Mouse (Mus musculus) megakaryocyte, adult 5-6 weeks (primary cell): ENCODE measurements around the gene Dclk1. TPM values are rescaled to one million over a fixed set of nuclear protein-coding genes. Genes with fewer than 3 reads are reported as not detected.
A peak's percentile ranks its signal among the peaks of the same experiment; 100 is the strongest.

ENCODE experiments used
- ATAC-seq: 2 replicates; pipeline ENCODE4 v1.8.0; 2016; ENCODE audit warnings: mild to moderate bottlenecking, inconsistent platforms; ENCODE audit not compliant: poor library complexity, severe bottlenecking
- total RNA-seq, 2 experiments: library from RNA; stranded (forward) in 1 of 2; stranded (reverse) in 1 of 2; fragments of 153-499, 151-499 nt in 1 of 2; fragments of 221-1000, 200-1000 nt in 1 of 2; gene quantifications; 2 replicates each; pipeline versions ENCODE4 v1.2.3 to v1.2.4; 2015 to 2017

Gene Dclk1
- total RNA-seq, 2 experiments from 2014 or later = not detected

GRCm38 (mm10) chr3:55532175-55532973 lies 290.2 kb downstream of the Dclk1 start:
- ATAC-seq = no peak

- no peak for ATAC-seq
Measured at GRCm38 (mm10) chr3:55535591-55536200, 293.5 kb downstream of the Dclk1 start.

GRCm38 (mm10) chr3:55536901-55537300 lies 294.7 kb downstream of the Dclk1 start:
- no peak for ATAC-seq

- ATAC-seq = no peak
Measured at GRCm38 (mm10) chr3:55537714-55538113, 295.6 kb downstream of the Dclk1 start.

- ATAC-seq = no peak
Measured at GRCm38 (mm10) chr3:55539400-55539799, 297.2 kb downstream of the Dclk1 start.

GRCm38 (mm10) chr3:55539811-55540293 lies 297.7 kb downstream of the Dclk1 start:
- ATAC-seq = no peak

DNA sequence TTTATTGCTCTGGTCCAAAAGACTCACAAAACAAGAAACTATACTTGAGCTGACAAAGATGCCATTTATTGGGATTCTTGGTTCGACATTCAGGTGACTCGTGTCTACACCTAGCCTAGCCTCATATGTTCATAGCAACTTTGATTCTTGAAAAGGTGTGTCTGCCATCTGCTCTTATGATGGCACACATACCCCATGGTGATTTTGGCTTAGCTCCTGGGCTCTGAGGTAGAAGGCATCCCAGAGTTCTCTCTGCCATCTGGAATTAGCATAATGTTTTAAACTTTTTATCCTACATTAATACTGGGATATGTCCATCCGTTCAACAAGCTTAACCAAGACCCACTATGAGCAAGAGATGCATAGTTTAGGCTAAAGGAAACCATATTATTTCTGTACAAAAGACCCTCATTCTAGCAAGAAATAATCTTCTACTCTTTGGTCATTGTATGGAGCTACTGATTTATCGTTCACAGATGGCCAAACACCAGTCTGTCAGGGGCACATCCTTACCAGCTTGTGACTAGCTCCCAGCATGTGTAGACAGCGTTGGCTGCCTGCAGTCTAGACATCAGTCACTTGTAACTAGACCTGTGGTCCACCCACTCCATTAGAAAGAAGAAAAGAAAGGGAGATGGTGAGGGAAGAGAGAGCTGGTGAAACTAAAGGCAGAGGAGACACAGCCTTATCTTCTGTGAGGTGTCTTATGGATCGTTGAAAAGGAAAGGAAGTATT lies 298.4 kb downstream of the Dclk1 start:
- no peak for ATAC-seq

DNA sequence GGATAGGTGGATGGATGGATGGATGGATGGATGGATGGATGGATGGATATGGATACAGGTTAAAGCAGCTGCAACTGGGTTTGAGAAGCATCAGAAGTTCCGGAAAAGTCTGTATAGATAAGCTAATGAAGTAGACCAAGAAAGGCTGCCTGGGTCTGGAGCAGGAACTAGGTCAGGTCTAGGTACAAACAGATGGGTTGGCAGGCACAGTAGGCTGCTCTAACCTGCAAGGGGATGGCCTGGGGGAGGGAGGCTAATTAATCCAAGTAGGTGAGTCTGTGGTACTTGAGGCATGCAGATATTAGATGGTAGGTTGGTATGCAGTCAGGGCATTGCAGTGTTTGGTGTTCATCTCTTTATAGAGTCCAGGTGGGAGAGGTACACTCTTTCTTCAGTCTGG lies 299.6 kb downstream of the Dclk1 start:
- ATAC-seq = no peak

GRCm38 (mm10) chr3:55542310-55542709 lies 300.1 kb downstream of the Dclk1 start:
- ATAC-seq = no peak

DNA sequence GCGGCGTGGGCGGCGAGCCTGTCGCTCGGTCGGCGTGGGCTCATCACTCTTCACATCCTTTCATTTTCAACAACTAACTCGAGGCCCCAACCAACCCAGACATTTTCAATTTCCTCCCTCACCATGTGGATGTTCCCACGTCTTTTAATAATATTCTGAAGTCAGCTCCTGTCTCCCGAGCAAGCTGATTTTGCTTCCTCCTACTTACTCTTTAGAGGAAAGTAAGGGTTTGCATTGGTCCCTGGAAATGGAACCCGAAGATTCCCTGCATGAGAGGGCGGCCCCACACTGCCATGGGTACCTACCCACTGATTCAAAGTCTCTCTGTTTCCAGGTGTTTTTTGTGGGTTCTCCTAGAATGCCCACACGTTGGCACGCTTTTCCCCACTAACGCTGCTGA lies 300.8 kb downstream of the Dclk1 start:
- ATAC-seq = no peak

DNA sequence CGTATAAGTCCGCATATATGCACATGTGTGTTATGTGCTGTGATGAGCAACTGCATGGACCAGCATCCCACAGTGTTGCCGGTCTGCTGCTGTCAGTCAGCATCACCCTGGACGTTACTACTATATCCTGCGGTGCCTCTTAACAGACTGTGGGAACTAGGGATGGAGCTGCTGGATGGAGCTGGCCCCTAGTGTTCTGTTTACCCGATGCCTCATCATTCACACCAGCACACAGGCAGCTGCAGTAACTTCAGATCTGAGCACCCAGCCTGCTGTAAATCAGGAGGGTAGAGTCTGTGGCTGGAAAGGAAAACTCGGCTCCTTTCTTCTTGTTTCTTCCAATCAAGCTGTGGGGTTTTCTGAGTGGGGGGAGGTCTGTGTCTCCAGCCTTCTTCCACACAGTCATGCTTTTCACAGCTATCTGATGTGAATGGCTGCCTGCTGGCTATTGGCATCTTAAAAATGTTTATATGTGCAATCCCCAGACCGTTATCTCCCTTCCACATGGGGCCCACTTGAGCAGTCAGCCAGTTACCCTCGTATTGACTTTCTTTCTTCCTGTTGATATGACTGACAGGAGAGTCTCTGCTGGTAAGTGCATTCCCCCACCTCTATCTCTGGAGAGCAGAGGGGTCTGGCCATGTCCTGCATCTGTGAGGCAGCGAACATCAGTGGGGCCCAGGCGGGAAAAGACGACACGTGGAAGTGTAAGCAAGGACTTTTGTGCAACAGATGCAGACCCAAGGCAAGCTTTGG lies 301.9 kb downstream of the Dclk1 start:
- ATAC-seq = no peak

GRCm38 (mm10) chr3:55545296-55545695 lies 303.1 kb downstream of the Dclk1 start:
- ATAC-seq = no peak

- no peak for ATAC-seq
Measured at GRCm38 (mm10) chr3:55545916-55546315, 303.8 kb downstream of the Dclk1 start.

DNA sequence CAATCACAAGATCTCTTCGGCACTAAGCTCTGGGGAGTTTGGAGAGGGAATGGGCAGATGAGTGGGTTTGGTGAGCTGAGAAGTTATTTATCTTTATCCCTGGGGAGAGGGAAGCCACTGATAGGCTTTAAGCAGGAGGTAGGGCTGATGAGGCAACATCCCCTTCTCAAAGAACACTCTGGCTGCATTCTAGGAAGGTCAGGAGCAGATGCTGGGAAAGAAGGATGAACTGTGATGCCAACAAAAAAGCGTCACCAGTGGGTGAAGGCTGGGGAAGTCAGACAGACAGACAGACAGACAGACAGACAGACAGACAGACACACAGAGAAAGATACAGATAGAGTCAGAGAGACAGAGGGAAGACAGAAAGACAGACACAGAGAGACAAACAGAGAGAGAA lies 304.9 kb downstream of the Dclk1 start:
- ATAC-seq = no peak

DNA sequence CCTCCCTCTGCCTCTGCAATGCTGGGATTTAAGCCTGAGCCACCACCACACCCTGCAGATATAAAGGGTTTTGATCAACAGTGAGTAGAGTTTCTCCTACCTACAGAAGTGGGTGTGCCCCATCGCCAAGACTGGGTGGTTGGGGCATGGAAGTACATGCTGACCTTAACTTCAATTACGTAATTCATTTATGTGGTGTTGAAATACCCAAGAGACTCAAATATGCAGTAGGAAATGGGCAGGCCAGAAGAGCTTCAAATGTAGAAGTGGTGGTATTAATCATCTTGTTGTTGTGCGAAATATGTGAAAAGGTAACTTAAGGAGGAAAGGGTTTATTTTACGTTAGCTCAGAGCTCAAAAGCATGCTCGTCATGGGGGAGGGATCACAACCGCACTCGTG lies 307.2 kb downstream of the Dclk1 start:
- peak; percentile 93 for ATAC-seq

DNA sequence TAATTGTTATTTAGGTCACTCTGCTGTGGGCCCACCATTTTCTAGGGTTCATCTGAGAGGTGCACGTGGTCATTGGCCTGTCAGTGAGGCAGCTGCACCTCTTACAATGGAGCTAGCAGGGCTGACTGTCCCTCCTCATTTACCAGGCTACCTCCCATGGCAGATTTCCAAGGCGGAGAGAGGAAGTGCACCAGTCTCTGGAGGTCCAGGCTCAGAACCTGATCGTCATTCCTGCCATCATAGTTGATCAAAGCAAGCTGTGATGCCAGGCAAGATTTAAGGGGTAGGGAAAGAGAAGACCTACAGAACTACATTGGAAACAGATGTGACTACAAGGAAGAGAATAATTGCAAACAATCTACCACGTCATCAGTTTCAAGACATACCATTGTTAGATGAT lies 308.8 kb downstream of the Dclk1 start:
- ATAC-seq = no peak

DNA sequence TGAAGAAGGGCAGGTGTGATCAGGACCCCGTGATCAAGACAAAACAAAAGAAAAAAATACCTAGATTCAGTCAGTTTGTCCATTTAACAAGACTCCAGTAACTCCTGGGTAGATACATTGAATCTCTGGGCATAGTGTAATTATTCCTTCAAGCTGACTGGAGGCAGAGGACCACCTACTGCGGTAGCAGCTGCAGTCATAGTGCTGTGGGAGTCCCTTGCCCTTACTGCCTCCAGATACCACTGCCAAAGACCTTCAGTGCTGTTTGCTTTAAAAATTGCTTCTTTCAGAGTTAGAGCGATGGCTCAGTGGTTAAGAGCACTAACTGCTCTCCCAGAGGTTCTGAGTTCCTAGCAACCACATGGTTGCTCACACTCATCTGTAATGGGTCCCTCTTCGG lies 309.7 kb downstream of the Dclk1 start:
- no peak for ATAC-seq

DNA sequence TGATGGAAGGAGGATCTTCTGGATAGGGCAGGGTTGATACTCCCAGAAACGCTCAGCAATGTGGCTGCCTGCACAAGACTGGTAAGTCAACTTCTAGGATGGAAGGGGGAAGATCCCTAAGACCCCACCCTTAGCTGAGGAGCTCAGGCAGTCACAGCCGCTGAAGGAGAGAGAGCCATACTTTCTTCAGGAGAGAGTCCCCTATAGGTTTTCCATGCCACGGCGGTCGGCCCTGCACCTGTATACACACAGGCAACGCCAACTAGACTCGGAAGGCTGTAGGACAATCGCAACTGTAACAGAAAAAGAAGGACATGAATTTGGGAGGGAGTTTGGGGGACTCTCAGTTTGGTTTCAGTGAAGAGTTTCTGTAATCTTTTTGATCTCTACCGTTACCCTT lies 310.9 kb downstream of the Dclk1 start:
- no peak for ATAC-seq

- no peak for ATAC-seq
Measured at GRCm38 (mm10) chr3:55555848-55556247, 313.7 kb downstream of the Dclk1 start.

DNA sequence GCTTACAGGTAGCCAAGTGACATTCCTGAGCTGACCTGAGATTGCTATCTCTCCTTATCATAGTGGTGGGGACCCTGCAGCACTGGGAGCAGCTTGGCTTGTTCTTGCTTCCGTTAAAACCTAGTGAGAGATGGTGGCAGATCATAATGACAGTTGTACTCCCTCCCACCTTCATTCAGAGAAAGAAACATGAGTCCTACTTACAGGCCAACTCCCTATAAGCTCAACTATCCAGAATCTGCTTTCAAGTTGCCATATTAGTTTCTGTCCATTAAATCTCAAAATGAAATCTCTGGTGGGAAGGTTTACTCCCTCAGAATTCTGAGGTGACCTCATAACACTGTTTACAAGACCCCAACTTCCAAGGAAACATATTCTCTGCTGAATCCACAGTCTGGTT lies 316.4 kb downstream of the Dclk1 start:
- ATAC-seq = no peak

DNA sequence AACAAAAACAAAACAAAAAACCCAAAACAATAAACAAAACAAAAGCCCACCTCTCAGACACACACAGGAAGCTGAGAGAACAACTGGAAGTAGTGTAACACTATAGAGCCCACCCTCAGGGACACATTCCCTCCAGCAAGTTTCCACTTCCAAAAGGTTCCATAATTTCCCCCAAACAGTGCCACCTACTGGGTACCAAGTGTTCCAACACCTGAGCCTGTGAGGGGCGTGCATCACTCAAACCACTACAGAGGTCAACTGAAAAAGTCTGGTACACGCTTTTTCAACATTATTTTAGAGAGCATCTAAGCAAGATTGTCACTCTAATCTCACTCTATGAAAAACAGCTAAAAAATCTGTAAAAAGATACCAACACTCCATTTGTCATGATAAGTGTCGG lies 325.3 kb downstream of the Dclk1 start:
- ATAC-seq = no peak
